Mouse (Mus musculus): ENCODE data around the gene Hrh1.

GRCm38 (mm10) chr6:114366191-114366590, 31.5 kb upstream of the Hrh1 start:
- TF ChIP-seq CTCF (IDR thresholded peaks at IDR 0.05; ENCODE audit: control insufficient read depth, insufficient read depth, insufficient replicate concordance, low read depth, low read length) (no peak), POLR2A (IDR thresholded peaks at IDR 0.05; ENCODE audit: control insufficient read depth, low read depth, low read length) (no peak)
